ENCODE assay signal across 12 mouse cellular contexts in the genomic region with DNA sequence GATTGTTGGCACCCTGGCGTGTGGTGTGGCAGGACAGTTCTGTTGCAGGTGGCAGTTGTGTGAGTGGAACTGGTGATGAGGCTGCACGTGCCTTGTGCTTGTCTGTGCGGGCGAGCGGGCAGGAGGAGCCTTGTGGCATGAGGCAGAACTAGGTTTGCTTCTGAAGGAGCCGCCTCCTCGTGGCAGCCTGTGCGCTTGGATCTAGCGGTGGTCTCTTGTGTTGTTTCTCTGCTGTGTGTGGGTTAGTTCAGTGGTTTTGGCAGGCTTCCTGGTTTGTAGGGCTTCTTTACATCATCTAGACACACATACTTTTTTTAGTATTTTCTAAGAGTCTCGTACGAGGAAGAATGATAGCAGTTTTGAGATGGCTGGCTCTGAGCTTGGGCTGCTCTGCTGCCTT. TPM values are rescaled to one million over a fixed set of nuclear protein-coding genes. Genes with fewer than 3 reads are reported as not detected.
A peak's percentile ranks its signal among the peaks of the same experiment; 100 is the strongest.
DNase-seq lines count a peak whose midpoint lies in the region; ATAC-seq and TF ChIP-seq lines count a peak whose summit lies in the region.
"Had no signal": no experiment of that assay in that cellular context is flagged by ENCODE, and none has a peak within 500 bp of the region (broad histone marks: within the 10 kb centered on the region; RNA-seq: fewer than 3 reads in every experiment).

No protein-coding gene starts in this region.

- peaks cover 16% of the 10 kb centered on the region for H3K4me1 ChIP-seq in E14TG2a.4 (replicated peaks; ENCODE audit: low read depth, low read length)

- peaks cover 71% of the 10 kb centered on the region for H3K36me3 ChIP-seq in E14TG2a.4 (ENCODE audit: insufficient read depth, low read length)

- H3K4me3 ChIP-seq in E14TG2a.4 (replicated peaks; ENCODE audit: low read length): peak overlapping the region; percentile 37; the same call in 1 of the 2 replicates
- H3K4me3 ChIP-seq: midbrain, embryonic 12.5 days had no signal

- no peaks in the 10 kb centered on the region for H3K27me3 ChIP-seq in E14TG2a.4 (ENCODE audit: insufficient read depth, low read length)
- H3K27me3 ChIP-seq: midbrain, embryonic 12.5 days had no signal

- ATAC-seq in common myeloid progenitor, adult 5-6 weeks (replicated peaks; ENCODE audit: low read depth, poor library complexity, severe bottlenecking): peak; percentile 85

- H3K9me3 ChIP-seq in E14TG2a.4 (ENCODE audit: low read length): no peaks in the 10 kb centered on the region
- H3K9me3 ChIP-seq: midbrain, embryonic 12.5 days had no signal

- TF ChIP-seq CTCF in E14TG2a.4 (conservative IDR thresholded peaks at IDR 0.05; ENCODE audit: low read length): no peak

- peak; percentile 32 to 72 for DNase-seq in left cerebral cortex, adult 9 months (ENCODE audit: low spot score in 2 of 2)
- peak; percentile 20 for DNase-seq in right cerebral cortex, postnatal 4 days
- no peak for DNase-seq in lung, postnatal 10 days
- no peak for DNase-seq in lung, postnatal 4 days
- DNase-seq in embryo, embryonic 9.5 days (ENCODE audit: extremely low spot score): no peak
- no peak for DNase-seq in spleen, postnatal 10 days (ENCODE audit: low spot score in 2 of 2)
- DNase-seq: gastrocnemius, postnatal 14 days; heart, postnatal 14 days; kidney, adult 9 months had no signal

RNA-seq across cellular contexts. Expression of gene Tpmt, which starts 11.6 kb away (rescaled TPM):
- total RNA-seq in common myeloid progenitor, adult 5-6 weeks (2017): 1.3 and 2.8 TPM in 2 replicates

RNA-seq across cellular contexts. Expression of gene Kdm1b, which starts 12.8 kb away (rescaled TPM):
- 12.6 and 13.5 TPM in 2 replicates for total RNA-seq in common myeloid progenitor, adult 5-6 weeks (2017)

RNA-seq across cellular contexts. Expression of gene Nhlrc1, which starts 41.5 kb away (rescaled TPM):
- total RNA-seq in common myeloid progenitor, adult 5-6 weeks (2017): 2.1 and 2.8 TPM in 2 replicates

RNA-seq across cellular contexts. Expression of gene Dek, which starts 49.9 kb away (rescaled TPM):
- 700 and 820 TPM in 2 replicates for total RNA-seq in common myeloid progenitor, adult 5-6 weeks (2017)

Comparison
In these comparisons a context has a peak if more than half of its experiments do, and no peak if none do; other contexts are left out.
1. DNase-seq: peak in left cerebral cortex, adult 9 months (2 of 2) and right cerebral cortex, postnatal 4 days (single experiment); none in lung, postnatal 10 days (single experiment), lung, postnatal 4 days (0 of 2), embryo, embryonic 9.5 days (single experiment) and spleen, postnatal 10 days (0 of 2).